Mouse (Mus musculus) lung, adult 2 months (tissue): ENCODE measurements around the gene Gm9736.
"Not testable (repeated sequence)": the region's sequence is repeated elsewhere in the genome, so short reads cannot be mapped to it uniquely, and the experiment has no call there.

Experiments
- CTCF ChIP-seq: fragments of 200-500 bp; IDR thresholded peaks from 2 replicates; pipeline ENCODE4 v1.5.1; 2011; ENCODE audit warnings: mild to moderate bottlenecking, low read length, control low read depth; ENCODE audit not compliant: insufficient read depth
- POLR2A ChIP-seq: fragments of 200-500 bp; IDR thresholded peaks from 2 replicates; pipeline ENCODE4 v1.6.1; 2011; ENCODE audit warnings: low read depth, mild to moderate bottlenecking, control low read depth, low read length, borderline replicate concordance; ENCODE audit errors: extremely low read depth

- TF ChIP-seq CTCF, POLR2A: not testable (repeated sequence)
Measured at GRCm38 (mm10) chr10:77787876-77788275, 36.7 kb upstream of the Gm9736 start, which contains the start of gene Gm7137.
